10 mouse cellular contexts compared by ENCODE assay signal in genomic region chr9:72828616-72829257, GRCm38 (mm10). TPM values are rescaled to one million over a fixed set of nuclear protein-coding genes. Genes with fewer than 3 reads are reported as not detected.
A peak's percentile ranks its signal among the peaks of the same experiment; 100 is the strongest.
DNase-seq lines count a peak whose midpoint lies in the region; ATAC-seq and TF ChIP-seq lines count a peak whose summit lies in the region.
"Had no signal": no experiment of that assay in that cellular context is flagged by ENCODE, and none has a peak within 500 bp of the region (broad histone marks: within the 10 kb centered on the region; RNA-seq: fewer than 3 reads in every experiment).

No protein-coding gene starts in this region.

- WGBS in forebrain, embryonic 11.5 days: 51% methylated on average over 5 of the region's 5 CpGs
- WGBS in forebrain, embryonic 13.5 days: 45% methylated on average over 5 of the region's 5 CpGs
- 49% methylated on average over 5 of the region's 5 CpGs for WGBS in lung, embryonic 14.5 days
- WGBS in hindbrain, embryonic 16.5 days: 20% methylated on average over 5 of the region's 5 CpGs
- 18% methylated on average over 5 of the region's 5 CpGs for WGBS in neural tube, embryonic 15.5 days

- peaks cover 11% of the 10 kb centered on the region for H3K4me1 ChIP-seq in forebrain, embryonic 11.5 days (replicated peaks; ENCODE audit: control insufficient read depth, insufficient read depth, low read length)
- H3K4me1 ChIP-seq in forebrain, embryonic 13.5 days: peaks cover 9% of the 10 kb centered on the region
- no peaks in the 10 kb centered on the region for H3K4me1 ChIP-seq in lung, embryonic 14.5 days (ENCODE audit: insufficient read depth)
- peaks cover 3% of the 10 kb centered on the region; the same call in 1 of the 2 replicates for H3K4me1 ChIP-seq in hindbrain, embryonic 16.5 days (ENCODE audit: control insufficient read depth, insufficient read depth, low read depth, low read length)
- H3K4me1 ChIP-seq in neural tube, embryonic 15.5 days: peaks cover 9% of the 10 kb centered on the region

- no peak for DNase-seq in forebrain, embryonic 11.5 days (ENCODE audit: low spot score)
- peak; percentile 25 for DNase-seq in lung, embryonic 14.5 days
- DNase-seq in lung, postnatal 10 days: no peak
- no peak for DNase-seq in natural killer cell, adult 2 months (ENCODE audit: low spot score in 2 of 2)
- DNase-seq in frontal cortex, postnatal 10 days (ENCODE audit: low spot score in 2 of 2): no peak

- H3K9me3 ChIP-seq in forebrain, embryonic 11.5 days (ENCODE audit: control insufficient read depth, low read length): no peaks in the 10 kb centered on the region
- no peaks in the 10 kb centered on the region for H3K9me3 ChIP-seq in forebrain, embryonic 13.5 days (replicated peaks)
- no peaks in the 10 kb centered on the region for H3K9me3 ChIP-seq in lung, embryonic 14.5 days (ENCODE audit: low read depth, low read length)
- H3K9me3 ChIP-seq in hindbrain, embryonic 16.5 days (ENCODE audit: control insufficient read depth, low read length): no peaks in the 10 kb centered on the region
- no peaks in the 10 kb centered on the region for H3K9me3 ChIP-seq in neural tube, embryonic 15.5 days (replicated peaks)
- H3K9me3 ChIP-seq: heart, embryonic 10.5 days had no signal

- no peak for TF ChIP-seq CTCF in lung, embryonic 14.5 days (IDR thresholded peaks at IDR 0.05; ENCODE audit: low read depth)

- 0 out of 2 replicates have a peak overlapping the region, but pooled peaks have one; percentile 7 for H3K27ac ChIP-seq in forebrain, embryonic 11.5 days (ENCODE audit: low read depth, low read length)
- no peak overlapping the region for H3K27ac ChIP-seq in forebrain, embryonic 13.5 days
- 0 out of 2 replicates have a peak overlapping the region, but pooled peaks have one; percentile 1 for H3K27ac ChIP-seq in lung, embryonic 14.5 days (ENCODE audit: low read depth)
- peak overlapping the region; percentile 26; the same call in 1 of the 2 replicates for H3K27ac ChIP-seq in hindbrain, embryonic 16.5 days (ENCODE audit: low read depth, low read length)
- peak overlapping the region; percentile 46 for H3K27ac ChIP-seq in neural tube, embryonic 15.5 days (replicated peaks)
- H3K27ac ChIP-seq: heart, embryonic 10.5 days had no signal

- no peak overlapping the region for H3K4me2 ChIP-seq in forebrain, embryonic 11.5 days (ENCODE audit: low read depth, low read length, severe bottlenecking)
- H3K4me2 ChIP-seq in forebrain, embryonic 13.5 days: no peak overlapping the region
- no peak overlapping the region for H3K4me2 ChIP-seq in lung, embryonic 14.5 days
- no peak overlapping the region for H3K4me2 ChIP-seq in hindbrain, embryonic 16.5 days (ENCODE audit: low read length)
- H3K4me2 ChIP-seq in neural tube, embryonic 15.5 days: no peak overlapping the region

- no peaks in the 10 kb centered on the region for H3K27me3 ChIP-seq in forebrain, embryonic 11.5 days (ENCODE audit: control insufficient read depth, insufficient read depth, low read length)
- no peaks in the 10 kb centered on the region for H3K27me3 ChIP-seq in forebrain, embryonic 13.5 days
- no peaks in the 10 kb centered on the region for H3K27me3 ChIP-seq in lung, embryonic 14.5 days (ENCODE audit: insufficient read depth, low read length)
- H3K27me3 ChIP-seq in hindbrain, embryonic 16.5 days (replicated peaks; ENCODE audit: control insufficient read depth, insufficient read depth, low read length): no peaks in the 10 kb centered on the region
- no peaks in the 10 kb centered on the region for H3K27me3 ChIP-seq in neural tube, embryonic 15.5 days (replicated peaks)

- H3K36me3 ChIP-seq in forebrain, embryonic 11.5 days (ENCODE audit: control insufficient read depth, insufficient read depth, low read length): no peaks in the 10 kb centered on the region
- no peaks in the 10 kb centered on the region for H3K36me3 ChIP-seq in forebrain, embryonic 13.5 days (ENCODE audit: poor library complexity, severe bottlenecking)
- H3K36me3 ChIP-seq in lung, embryonic 14.5 days (ENCODE audit: insufficient read depth): no peaks in the 10 kb centered on the region
- no peaks in the 10 kb centered on the region for H3K36me3 ChIP-seq in hindbrain, embryonic 16.5 days (ENCODE audit: control insufficient read depth, insufficient read depth, low read length)
- no peaks in the 10 kb centered on the region for H3K36me3 ChIP-seq in neural tube, embryonic 15.5 days

- no peak overlapping the region for H3K4me3 ChIP-seq in forebrain, embryonic 11.5 days (ENCODE audit: low read depth, low read length)
- no peak overlapping the region for H3K4me3 ChIP-seq in forebrain, embryonic 13.5 days
- H3K4me3 ChIP-seq in lung, embryonic 14.5 days (ENCODE audit: low read depth, low read length): no peak overlapping the region
- no peak overlapping the region for H3K4me3 ChIP-seq in hindbrain, embryonic 16.5 days (ENCODE audit: low read length)
- H3K4me3 ChIP-seq in neural tube, embryonic 15.5 days (replicated peaks): no peak overlapping the region
- H3K4me3 ChIP-seq: heart, embryonic 10.5 days had no signal

- no peak for ATAC-seq in forebrain, embryonic 11.5 days (replicated peaks; ENCODE audit: low FRiP score)
- no peak for ATAC-seq in forebrain, embryonic 13.5 days
- ATAC-seq in lung, embryonic 14.5 days (ENCODE audit: insufficient read depth): 0 out of 2 replicates have a peak, but pooled peaks have one; percentile 35
- ATAC-seq in hindbrain, embryonic 16.5 days: peak; percentile 70
- no peak for ATAC-seq in neural tube, embryonic 15.5 days (ENCODE audit: low FRiP score)
- ATAC-seq: intestine, postnatal 0 days had no signal

- no peak overlapping the region for H3K9ac ChIP-seq in forebrain, embryonic 11.5 days (ENCODE audit: low read length)
- no peak overlapping the region for H3K9ac ChIP-seq in forebrain, embryonic 13.5 days
- no peak overlapping the region for H3K9ac ChIP-seq in lung, embryonic 14.5 days
- H3K9ac ChIP-seq in hindbrain, embryonic 16.5 days (ENCODE audit: low read depth, low read length): no peak overlapping the region
- no peak overlapping the region for H3K9ac ChIP-seq in neural tube, embryonic 15.5 days (replicated peaks)

RNA-seq across cellular contexts. Expression of gene Prtg, which starts 22.1 kb away (rescaled TPM):
- polyA plus RNA-seq in forebrain, embryonic 11.5 days (2014; fragmentation: Nextera tagmentation; extraction: Ambion mirVana): 3.4 and 3.6 TPM in 2 replicates
- 0.43 and 0.74 TPM in 2 replicates for polyA plus RNA-seq in forebrain, embryonic 13.5 days (2015; fragmentation: Nextera tagmentation; extraction: Ambion mirVana)
- 1.3 TPM in 2 replicates for polyA plus RNA-seq in lung, embryonic 14.5 days (2014; fragmentation: Nextera tagmentation; extraction: Ambion mirVana)
- polyA plus RNA-seq in hindbrain, embryonic 16.5 days (2015; fragmentation: Nextera tagmentation; extraction: Ambion mirVana): 0.40 and 0.51 TPM in 2 replicates
- 0.52 and 0.61 TPM in 2 replicates for polyA plus RNA-seq in neural tube, embryonic 15.5 days (2015; fragmentation: Nextera tagmentation; extraction: Ambion mirVana)

Comparison
In these comparisons a context has a peak if more than half of its experiments do, and no peak if none do; other contexts are left out.
1. ATAC-seq: peak in lung, embryonic 14.5 days (single experiment) and hindbrain, embryonic 16.5 days (single experiment); none in forebrain, embryonic 11.5 days (single experiment), forebrain, embryonic 13.5 days (single experiment) and neural tube, embryonic 15.5 days (single experiment).